Mouse (Mus musculus): Measurements from ENCODE around the gene Obscn. TPM values are rescaled to one million over a fixed set of nuclear protein-coding genes. Genes with fewer than 3 reads are reported as not detected.

The Obscn gene
- polyA plus RNA-seq, 1 experiment from 2014 or later: 0.62 TPM

DNA sequence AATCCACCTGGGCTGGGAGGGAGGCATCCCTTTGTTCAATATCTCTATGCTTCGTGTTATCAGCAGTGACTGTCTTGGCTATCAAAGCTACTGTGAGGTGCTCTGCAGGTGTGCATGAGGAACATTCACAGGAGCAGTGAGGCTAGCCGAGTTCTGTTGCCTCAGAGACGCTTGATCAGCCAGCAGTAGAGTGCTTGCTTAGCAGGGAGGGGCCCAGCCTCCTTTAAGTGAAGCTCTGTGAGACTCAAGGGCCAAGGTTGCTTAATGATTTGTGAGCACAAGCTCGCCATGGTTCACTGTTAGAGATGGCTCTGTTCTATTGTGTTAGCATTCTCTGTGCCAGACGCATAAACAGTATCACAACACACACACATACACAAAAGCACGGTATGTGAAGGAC, 166.5 kb downstream of the Obscn start:
- H3K4me1 ChIP-seq (ENCODE audit: control insufficient read depth, insufficient read depth, low read length): no peaks in the 10 kb centered on the region
- no peaks in the 10 kb centered on the region for H3K36me3 ChIP-seq (replicated peaks; ENCODE audit: control insufficient read depth, insufficient read depth, low read depth, low read length)
- ATAC-seq (replicated peaks; ENCODE audit: insufficient number of reproducible peaks, low FRiP score, low TSS enrichment, low read depth) (no peak), DNase-seq (ENCODE audit: low spot score) (no peak)
- no peaks in the 10 kb centered on the region for H3K9me3 ChIP-seq (replicated peaks; ENCODE audit: control insufficient read depth, low read length)
- H3K27ac ChIP-seq (replicated peaks; ENCODE audit: low read depth, low read length): no peak overlapping the region
- H3K9ac ChIP-seq (replicated peaks; ENCODE audit: low read length): no peak overlapping the region
- H3K4me2 ChIP-seq (ENCODE audit: low read depth, low read length): no peak overlapping the region
- no peak overlapping the region for H3K4me3 ChIP-seq (ENCODE audit: low read depth, low read length)
- 82% methylated on average over 6 of the region's 6 CpGs for WGBS
- H3K27me3 ChIP-seq (ENCODE audit: control insufficient read depth, insufficient read depth, low read length): no peaks in the 10 kb centered on the region

DNA sequence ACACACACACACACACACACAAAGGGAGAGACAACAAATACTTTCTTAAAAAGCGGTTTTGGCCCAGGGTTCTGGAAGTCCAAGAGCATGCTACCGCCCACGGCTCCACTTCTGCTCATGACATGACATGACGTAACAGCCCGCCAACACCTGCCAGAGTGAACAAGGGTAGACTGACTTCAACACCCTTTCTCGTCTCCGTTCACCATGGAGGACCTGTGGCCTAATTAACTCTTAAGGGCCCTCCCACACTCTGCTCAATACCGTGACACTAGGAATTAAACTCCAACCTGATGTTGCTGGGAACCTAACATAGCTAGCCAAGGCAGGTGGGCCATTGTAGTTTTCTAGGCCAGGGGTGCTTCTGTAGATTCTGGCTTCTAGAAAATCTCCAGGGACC, 167.2 kb downstream of the Obscn start:
- WGBS: 90% methylated on average over 8 of the region's 8 CpGs
- no peaks in the 10 kb centered on the region for H3K4me1 ChIP-seq (ENCODE audit: control insufficient read depth, insufficient read depth, low read length)
- ATAC-seq (replicated peaks; ENCODE audit: insufficient number of reproducible peaks, low FRiP score, low TSS enrichment, low read depth) (no peak), DNase-seq (ENCODE audit: low spot score) (no peak)
- H3K36me3 ChIP-seq (replicated peaks; ENCODE audit: control insufficient read depth, insufficient read depth, low read depth, low read length): no peaks in the 10 kb centered on the region
- no peaks in the 10 kb centered on the region for H3K27me3 ChIP-seq (ENCODE audit: control insufficient read depth, insufficient read depth, low read length)
- H3K27ac ChIP-seq (replicated peaks; ENCODE audit: low read depth, low read length): no peak overlapping the region
- no peak overlapping the region for H3K4me2 ChIP-seq (ENCODE audit: low read depth, low read length)
- no peak overlapping the region for H3K9ac ChIP-seq (replicated peaks; ENCODE audit: low read length)
- no peak overlapping the region for H3K4me3 ChIP-seq (ENCODE audit: low read depth, low read length)
- no peaks in the 10 kb centered on the region for H3K9me3 ChIP-seq (replicated peaks; ENCODE audit: control insufficient read depth, low read length)

DNA sequence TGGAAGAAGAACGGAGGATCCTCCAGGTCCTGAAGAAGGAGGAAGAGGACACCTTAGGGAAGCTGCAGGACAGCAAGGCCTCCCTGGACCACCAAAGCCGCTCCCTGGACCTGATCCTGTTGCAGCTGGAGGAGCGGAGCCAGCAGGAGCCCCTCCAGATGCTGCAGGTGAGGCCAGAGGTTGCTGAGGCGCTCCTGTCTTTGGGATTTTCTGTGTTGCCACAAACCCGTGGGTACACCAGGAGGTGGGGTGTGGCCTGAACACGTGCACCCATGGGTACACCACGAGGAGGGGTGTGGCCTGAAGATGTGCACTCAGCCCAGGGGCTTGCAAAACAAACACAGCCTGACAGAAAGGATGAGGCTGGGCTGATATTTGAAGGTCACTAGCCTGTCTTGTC, 167.7 kb downstream of the Obscn start:
- Histone ChIP-seq H3K27me3 (ENCODE audit: control insufficient read depth, insufficient read depth, low read length) (no peaks in the 10 kb centered on the region; the same call in 1 of the 2 replicates), H3K27ac (replicated peaks; ENCODE audit: low read depth, low read length) (no peak overlapping the region), H3K4me2 (ENCODE audit: low read depth, low read length) (no peak overlapping the region), H3K9me3 (replicated peaks; ENCODE audit: control insufficient read depth, low read length) (no peaks in the 10 kb centered on the region), H3K36me3 (replicated peaks; ENCODE audit: control insufficient read depth, insufficient read depth, low read depth, low read length) (no peaks in the 10 kb centered on the region), H3K4me3 (ENCODE audit: low read depth, low read length) (no peak overlapping the region), H3K4me1 (ENCODE audit: control insufficient read depth, insufficient read depth, low read length) (no peaks in the 10 kb centered on the region), H3K9ac (replicated peaks; ENCODE audit: low read length) (no peak overlapping the region)
- no peak; the same call in 1 of the 2 replicates for ATAC-seq (replicated peaks; ENCODE audit: insufficient number of reproducible peaks, low FRiP score, low TSS enrichment, low read depth)
- no peak for DNase-seq (ENCODE audit: low spot score)
- 82% methylated on average over 7 of the region's 7 CpGs for WGBS

DNA sequence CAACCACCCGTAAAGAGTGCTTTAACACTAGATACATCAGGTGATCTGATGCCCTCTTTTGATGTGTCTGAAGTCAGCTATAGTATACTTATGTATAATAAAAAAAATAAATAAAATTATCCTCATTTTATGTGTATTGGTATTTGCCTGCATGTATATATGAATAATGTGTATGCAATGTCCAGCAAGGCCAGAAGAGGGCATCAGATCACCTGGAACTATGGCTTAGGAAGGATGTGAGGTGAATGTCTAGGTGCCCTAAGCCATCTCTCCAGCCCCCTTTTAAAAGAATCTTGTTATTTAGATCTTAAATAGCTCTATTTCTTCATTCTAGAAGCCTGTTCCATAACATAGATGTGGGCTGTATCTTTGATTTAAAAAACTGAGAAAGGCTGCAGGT, 168.9 kb downstream of the Obscn start:
- 97% methylated on average over 1 of the region's 1 CpGs for WGBS
- no peak for ATAC-seq (replicated peaks; ENCODE audit: insufficient number of reproducible peaks, low FRiP score, low TSS enrichment, low read depth)

DNA sequence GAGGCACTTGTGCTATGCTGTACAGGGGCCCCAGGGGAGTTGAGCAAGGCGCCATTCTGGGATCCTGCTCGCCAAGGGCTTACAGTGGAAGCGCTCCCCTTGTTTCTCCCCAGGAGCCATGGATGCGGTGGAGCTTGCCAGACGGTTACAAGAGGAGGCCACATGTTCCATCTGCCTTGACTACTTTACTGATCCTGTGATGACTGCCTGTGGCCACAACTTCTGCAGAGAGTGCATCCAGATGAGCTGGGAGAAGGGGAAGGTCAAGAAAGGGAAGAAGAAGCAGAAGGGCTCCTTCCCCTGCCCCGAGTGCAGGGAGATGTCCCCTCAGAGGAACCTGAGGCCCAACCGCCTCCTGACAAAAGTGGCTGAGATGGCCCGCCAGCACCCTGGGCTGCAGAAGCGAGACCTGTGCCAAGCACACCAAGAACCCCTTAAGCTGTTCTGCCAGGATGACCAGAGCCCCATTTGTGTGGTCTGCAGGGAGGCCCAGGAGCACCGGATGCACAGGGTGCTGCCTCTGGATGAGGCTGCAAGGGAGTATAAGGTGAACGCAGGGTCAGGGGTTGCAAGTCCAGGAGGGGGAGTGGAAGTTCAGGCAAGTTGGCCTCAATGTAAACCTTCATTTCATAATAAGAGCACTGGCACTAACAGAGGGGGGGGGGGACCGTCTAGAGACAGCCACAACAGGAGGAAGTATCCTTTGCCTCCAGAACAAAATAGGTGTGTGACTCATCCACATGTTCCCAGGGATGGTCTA, 171.0 kb downstream of the Obscn start:
- Histone ChIP-seq H3K9me3 (replicated peaks; ENCODE audit: control insufficient read depth, low read length) (no peaks in the 10 kb centered on the region), H3K27ac (replicated peaks; ENCODE audit: low read depth, low read length) (no peak overlapping the region), H3K4me2 (ENCODE audit: low read depth, low read length) (no peak overlapping the region), H3K4me3 (ENCODE audit: low read depth, low read length) (no peak overlapping the region), H3K4me1 (ENCODE audit: control insufficient read depth, insufficient read depth, low read length) (no peaks in the 10 kb centered on the region), H3K27me3 (ENCODE audit: control insufficient read depth, insufficient read depth, low read length) (peaks cover 5% of the 10 kb centered on the region; the same call in 1 of the 2 replicates), H3K9ac (replicated peaks; ENCODE audit: low read length) (no peak overlapping the region), H3K36me3 (replicated peaks; ENCODE audit: control insufficient read depth, insufficient read depth, low read depth, low read length) (no peaks in the 10 kb centered on the region)
- DNase-seq (ENCODE audit: low spot score): no peak
- 46% methylated on average over 12 of the region's 12 CpGs for WGBS
- ATAC-seq (replicated peaks; ENCODE audit: insufficient number of reproducible peaks, low FRiP score, low TSS enrichment, low read depth): no peak

More for the DNA sequence above, 168.9 kb downstream of the Obscn start:
- H3K9me3 ChIP-seq (replicated peaks; ENCODE audit: control insufficient read depth, low read length): no peaks in the 10 kb centered on the region
- DNase-seq (ENCODE audit: low spot score): no peak
- no peaks in the 10 kb centered on the region for H3K4me1 ChIP-seq (ENCODE audit: control insufficient read depth, insufficient read depth, low read length)
- H3K4me3 ChIP-seq (ENCODE audit: low read depth, low read length): no peak overlapping the region
- H3K27ac ChIP-seq (replicated peaks; ENCODE audit: low read depth, low read length): no peak overlapping the region
- H3K4me2 ChIP-seq (ENCODE audit: low read depth, low read length): no peak overlapping the region
- no peaks in the 10 kb centered on the region; the same call in 1 of the 2 replicates for H3K27me3 ChIP-seq (ENCODE audit: control insufficient read depth, insufficient read depth, low read length)
- H3K9ac ChIP-seq (replicated peaks; ENCODE audit: low read length): no peak overlapping the region
- no peaks in the 10 kb centered on the region for H3K36me3 ChIP-seq (replicated peaks; ENCODE audit: control insufficient read depth, insufficient read depth, low read depth, low read length)

DNA sequence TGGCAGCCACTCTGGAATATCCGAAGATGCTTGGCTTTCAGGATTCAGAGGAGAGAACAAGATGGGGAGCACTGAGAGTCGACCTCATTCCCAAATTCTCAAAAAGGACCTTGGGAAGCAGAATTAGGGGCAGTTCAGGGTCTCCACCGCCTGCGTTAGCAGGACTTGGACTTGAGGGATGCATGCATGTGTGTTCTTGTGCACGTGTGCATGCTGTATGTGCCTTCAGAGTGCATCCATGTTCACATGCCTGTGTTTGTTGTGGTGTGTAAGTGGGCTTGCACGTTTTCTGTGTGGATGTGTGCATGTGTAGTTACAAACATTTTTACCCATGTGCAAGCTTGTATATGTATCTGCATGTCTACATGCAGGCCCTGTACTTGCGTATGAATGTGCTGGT, 172.0 kb downstream of the Obscn start:
- DNase-seq (ENCODE audit: low spot score) (no peak), ATAC-seq (replicated peaks; ENCODE audit: insufficient number of reproducible peaks, low FRiP score, low TSS enrichment, low read depth) (no peak)
- peaks cover 5% of the 10 kb centered on the region; the same call in 1 of the 2 replicates for H3K27me3 ChIP-seq (ENCODE audit: control insufficient read depth, insufficient read depth, low read length)
- H3K9me3 ChIP-seq (replicated peaks; ENCODE audit: control insufficient read depth, low read length): no peaks in the 10 kb centered on the region
- no peaks in the 10 kb centered on the region; the same call in 1 of the 2 replicates for H3K4me1 ChIP-seq (ENCODE audit: control insufficient read depth, insufficient read depth, low read length)
- 85% methylated on average over 7 of the region's 7 CpGs for WGBS
- H3K36me3 ChIP-seq (replicated peaks; ENCODE audit: control insufficient read depth, insufficient read depth, low read depth, low read length): no peaks in the 10 kb centered on the region
- H3K4me3 ChIP-seq (ENCODE audit: low read depth, low read length): no peak overlapping the region
- no peak overlapping the region for H3K4me2 ChIP-seq (ENCODE audit: low read depth, low read length)
- no peak overlapping the region for H3K27ac ChIP-seq (replicated peaks; ENCODE audit: low read depth, low read length)
- no peak overlapping the region for H3K9ac ChIP-seq (replicated peaks; ENCODE audit: low read length)

DNA sequence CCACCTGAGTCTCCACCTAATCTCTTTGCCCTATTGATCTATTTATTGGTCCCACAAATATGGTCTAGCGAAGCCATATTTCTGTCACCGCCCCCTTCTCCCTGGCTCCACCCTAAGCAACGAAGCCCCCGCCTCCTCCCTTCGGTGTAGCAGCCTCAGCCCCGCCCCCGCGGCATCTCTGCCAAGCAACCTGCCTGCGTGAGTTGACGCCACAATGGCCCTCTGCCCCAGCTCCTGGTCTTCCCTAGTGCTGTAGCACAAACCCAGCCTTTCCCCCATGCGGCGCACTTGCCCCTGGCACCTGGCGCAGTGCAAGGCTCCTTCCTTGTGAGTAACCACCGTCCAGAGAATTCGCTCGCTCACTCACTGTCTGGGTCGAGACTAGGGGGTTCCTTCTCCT, 172.7 kb downstream of the Obscn start:
- H3K36me3 ChIP-seq (replicated peaks; ENCODE audit: control insufficient read depth, insufficient read depth, low read depth, low read length): no peaks in the 10 kb centered on the region
- peaks cover 5% of the 10 kb centered on the region; the same call in 1 of the 2 replicates for H3K27me3 ChIP-seq (ENCODE audit: control insufficient read depth, insufficient read depth, low read length)
- no peaks in the 10 kb centered on the region; the same call in 1 of the 2 replicates for H3K4me1 ChIP-seq (ENCODE audit: control insufficient read depth, insufficient read depth, low read length)
- no peak overlapping the region for H3K4me2 ChIP-seq (ENCODE audit: low read depth, low read length)
- 34% methylated on average over 17 of the region's 17 CpGs for WGBS
- H3K27ac ChIP-seq (replicated peaks; ENCODE audit: low read depth, low read length): no peak overlapping the region
- no peak overlapping the region for H3K4me3 ChIP-seq (ENCODE audit: low read depth, low read length)
- DNase-seq (ENCODE audit: low spot score) (no peak), ATAC-seq (replicated peaks; ENCODE audit: insufficient number of reproducible peaks, low FRiP score, low TSS enrichment, low read depth) (no peak)
- H3K9ac ChIP-seq (replicated peaks; ENCODE audit: low read length): peak overlapping the region; percentile 6
- no peaks in the 10 kb centered on the region for H3K9me3 ChIP-seq (replicated peaks; ENCODE audit: control insufficient read depth, low read length)

DNA sequence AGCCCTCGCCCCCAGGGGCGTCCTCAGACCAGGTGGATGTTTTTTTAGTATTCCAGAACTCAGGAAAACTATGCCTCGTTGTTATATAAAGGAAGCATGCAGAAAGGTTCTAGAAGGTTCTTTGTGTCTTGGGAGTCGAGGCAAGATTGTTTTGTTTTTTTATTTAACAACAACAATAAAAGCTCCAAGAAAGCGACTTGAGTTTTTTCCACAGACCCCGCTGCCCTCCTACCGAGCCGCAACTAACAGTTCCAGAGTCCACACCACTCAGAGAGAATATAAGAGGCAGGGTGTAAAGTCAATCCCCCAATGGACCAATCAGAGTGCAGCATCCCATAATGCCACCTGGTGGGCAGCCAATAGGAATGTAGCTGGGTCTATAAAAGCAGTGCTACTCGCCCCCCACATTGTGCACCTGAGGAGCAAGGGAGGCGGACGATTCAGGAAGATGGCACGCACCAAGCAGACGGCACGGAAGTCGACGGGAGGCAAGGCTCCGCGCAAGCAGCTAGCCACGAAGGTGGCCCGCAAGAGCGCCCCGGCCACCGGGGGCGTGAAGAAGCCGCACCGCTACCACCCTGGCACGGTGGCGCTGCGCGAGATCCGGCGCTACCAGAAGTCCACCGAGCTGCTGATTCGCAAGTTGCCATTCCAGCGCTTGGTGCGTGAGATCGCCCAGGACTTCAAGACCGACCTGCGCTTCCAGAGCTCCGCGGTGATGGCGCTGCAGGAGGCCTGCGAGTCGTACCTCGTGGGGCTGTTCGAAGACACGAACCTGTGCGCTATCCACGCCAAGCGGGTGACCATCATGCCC, 174.6 kb downstream of the Obscn start:
- Histone ChIP-seq H3K4me3 (ENCODE audit: low read depth, low read length) (no peak overlapping the region; the same call in 1 of the 2 replicates), H3K27me3 (ENCODE audit: control insufficient read depth, insufficient read depth, low read length) (peaks cover 5% of the 10 kb centered on the region; the same call in 1 of the 2 replicates), H3K9me3 (replicated peaks; ENCODE audit: control insufficient read depth, low read length) (no peaks in the 10 kb centered on the region), H3K4me1 (ENCODE audit: control insufficient read depth, insufficient read depth, low read length) (no peaks in the 10 kb centered on the region; the same call in 1 of the 2 replicates), H3K27ac (replicated peaks; ENCODE audit: low read depth, low read length) (no peak overlapping the region), H3K36me3 (replicated peaks; ENCODE audit: control insufficient read depth, insufficient read depth, low read depth, low read length) (no peaks in the 10 kb centered on the region), H3K9ac (replicated peaks; ENCODE audit: low read length) (no peak overlapping the region), H3K4me2 (ENCODE audit: low read depth, low read length) (no peak overlapping the region)
- ATAC-seq (replicated peaks; ENCODE audit: insufficient number of reproducible peaks, low FRiP score, low TSS enrichment, low read depth): no peak
- no peak for DNase-seq (ENCODE audit: low spot score)
- 57% methylated on average over 50 of the region's 50 CpGs for WGBS

All from embryonic facial prominence, embryonic 11.5 days (tissue).